Mouse (Mus musculus) layer of hippocampus, adult 9-10 months (tissue): Measurements from ENCODE around the gene Ganab.

ENCODE experiments used
- DNase-seq: peaks from one replicate; pipeline ENCODE4 v3.0.0; 2022; ENCODE audit warnings: low spot score

The Ganab gene

GRCm38 (mm10) chr19:8929224-8930088, 31.6 kb downstream of the Ganab start, which contains the start of the genes Rom1 and Eml3:
Gene Rom1, minus strand, starts transcription at chr19:8929356.
Gene Eml3, plus strand, starts transcription at chr19:8929552.
- DNase-seq: no peak

DNA sequence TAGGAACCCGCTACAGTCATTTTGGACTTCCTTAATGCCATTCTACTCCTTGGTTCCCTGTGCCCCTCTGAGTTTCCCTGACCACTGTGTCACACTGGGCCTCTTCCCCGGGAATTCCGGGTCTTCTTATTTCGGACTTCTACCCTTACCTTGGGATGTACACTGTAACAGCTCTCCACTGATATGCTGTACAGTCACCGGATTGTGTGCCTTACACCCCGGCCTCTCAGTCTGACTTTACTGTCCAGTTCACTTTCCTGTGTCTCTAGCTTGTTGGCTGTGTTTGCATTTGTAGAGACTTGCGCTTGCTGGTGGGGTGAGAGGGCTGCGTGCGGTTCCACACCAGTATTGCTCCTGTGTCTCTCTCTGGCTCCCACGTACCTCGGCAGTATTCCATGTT, 32.2 kb downstream of the Ganab start:
- no peak for DNase-seq

DNA sequence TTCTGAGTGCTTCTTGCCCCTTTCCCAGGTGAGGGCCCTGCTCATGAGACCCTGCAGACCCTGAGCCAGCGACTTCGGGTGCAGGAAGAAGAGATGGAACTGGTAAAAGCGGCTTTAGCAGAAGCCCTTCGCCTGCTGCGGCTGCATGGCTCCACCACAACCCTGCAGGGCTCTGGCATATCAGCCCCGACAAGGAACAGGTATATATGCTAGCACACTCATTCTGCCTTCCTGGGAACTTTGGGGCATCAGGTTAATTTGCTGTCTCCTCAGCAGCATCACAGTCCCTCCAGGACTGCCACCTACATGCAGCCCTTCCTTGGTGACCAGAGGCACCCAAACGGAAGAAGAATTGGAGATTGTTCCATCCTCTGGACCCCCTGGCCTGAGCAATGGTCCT, 32.9 kb downstream of the Ganab start:
- no peak for DNase-seq

DNA sequence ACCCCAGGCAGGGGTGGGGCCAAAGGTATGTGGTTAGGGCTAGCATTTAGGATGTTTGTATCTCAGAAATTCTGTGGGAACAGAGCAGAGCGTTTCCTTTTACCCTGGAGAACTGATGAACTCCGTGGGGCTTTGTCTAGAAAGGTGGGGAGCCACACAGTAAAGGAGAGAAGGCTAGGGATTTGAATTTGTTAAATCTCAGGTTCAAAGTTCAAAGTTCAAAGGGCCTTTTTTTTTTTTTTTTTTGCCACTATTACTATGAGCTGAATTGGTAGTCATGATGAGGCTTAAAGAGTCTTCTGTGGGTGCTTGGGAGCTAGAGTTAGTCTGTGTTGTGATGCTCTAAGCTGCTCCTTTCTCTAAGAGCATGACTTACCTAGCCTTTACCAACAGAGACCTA, 38.9 kb downstream of the Ganab start:
- no peak for DNase-seq

DNA sequence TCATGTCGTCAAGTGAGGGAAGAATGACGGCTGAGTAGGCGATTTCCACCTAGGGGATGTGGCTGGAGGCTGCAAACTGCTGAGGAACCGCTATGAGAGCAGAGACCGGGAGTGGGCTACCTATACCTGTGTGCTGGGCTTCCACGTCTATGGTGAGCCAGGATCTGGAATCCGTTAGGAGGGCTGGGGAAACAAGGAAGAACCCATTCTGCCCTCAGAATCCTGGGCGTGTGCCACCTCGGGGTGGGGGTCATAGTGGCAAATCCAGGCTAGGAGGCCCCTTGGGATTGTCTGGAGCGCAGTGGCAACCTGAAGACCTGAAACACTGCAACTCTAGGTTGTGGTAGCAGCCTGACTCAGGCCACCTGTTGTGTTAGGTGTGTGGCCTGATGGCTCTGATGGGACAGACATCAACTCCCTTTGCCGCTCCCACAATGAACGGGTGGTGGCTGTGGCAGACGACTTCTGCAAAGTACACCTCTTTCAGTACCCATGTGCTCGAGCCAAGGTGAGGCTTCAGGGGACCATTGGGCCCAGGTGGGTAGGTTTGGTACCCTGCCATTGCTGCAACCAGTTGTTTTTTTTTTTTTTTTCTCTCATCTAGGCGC, 42.8 kb downstream of the Ganab start:
- no peak for DNase-seq

DNA sequence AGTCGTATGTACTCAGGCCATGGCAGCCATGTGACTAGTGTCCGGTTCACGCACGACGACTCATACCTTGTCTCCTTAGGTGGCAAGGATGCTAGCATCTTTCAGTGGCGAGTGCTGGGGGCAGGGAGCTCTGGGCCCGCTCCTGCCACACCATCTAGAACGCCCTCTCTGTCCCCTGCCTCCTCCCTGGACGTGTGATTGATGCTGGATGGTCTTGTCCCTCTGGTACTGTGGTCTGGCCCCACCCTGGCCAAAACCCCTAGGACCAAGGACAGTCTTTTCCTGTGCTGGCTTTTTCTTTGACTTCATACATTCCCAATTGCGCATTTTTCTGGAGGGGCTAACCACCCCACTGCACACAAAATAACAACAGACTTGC, 43.3 kb downstream of the Ganab start:
- no peak for DNase-seq

DNA sequence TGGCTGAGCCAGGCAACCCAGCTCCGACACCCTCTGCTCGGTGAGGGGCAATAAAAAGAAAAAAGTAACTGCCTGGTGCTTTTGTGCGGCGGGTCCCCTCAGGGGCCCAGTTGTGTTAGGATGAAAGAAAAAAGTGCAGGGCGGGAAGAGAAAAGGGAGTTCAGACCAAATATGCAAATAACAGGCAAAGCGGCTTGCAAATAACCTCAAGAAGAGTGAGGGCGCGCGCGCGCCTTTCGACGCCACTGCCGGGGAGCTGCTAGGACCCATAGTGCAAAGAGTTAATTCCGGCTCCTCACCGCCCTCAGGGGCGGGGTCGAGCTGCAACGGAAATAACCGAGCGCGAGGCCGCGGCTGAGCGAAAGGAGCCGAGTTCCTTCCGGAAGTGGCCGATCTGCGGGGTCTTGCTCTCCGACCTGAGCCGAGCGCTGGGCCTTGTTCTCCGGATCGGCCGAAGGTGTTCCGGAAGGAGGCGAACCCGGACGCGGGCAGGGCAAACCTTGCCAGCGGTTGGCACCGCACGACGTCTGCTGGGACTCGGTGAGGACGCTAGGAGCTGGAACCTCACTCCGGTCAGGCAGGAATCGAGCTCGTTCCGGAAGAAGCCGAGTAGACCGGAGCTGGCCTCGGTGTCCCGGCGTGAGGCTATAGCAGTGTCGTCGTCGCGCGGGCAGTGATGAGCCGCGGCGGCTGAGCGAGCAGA, 43.8 kb downstream of the Ganab start, which contains the start of gene Mta2:
Gene Mta2 (plus strand): TSS at position 361 of the 703 bp plus-strand sequence.
- peak; percentile 70 for DNase-seq

GRCm38 (mm10) chr19:8942276-8942964, 44.5 kb downstream of the Ganab start:
- DNase-seq: no peak

GRCm38 (mm10) chr19:8943047-8943446, 45.2 kb downstream of the Ganab start:
- DNase-seq: no peak

GRCm38 (mm10) chr19:8944062-8944461, 46.2 kb downstream of the Ganab start:
- DNase-seq: no peak

- no peak for DNase-seq
Observed at GRCm38 (mm10) chr19:8944750-8945149, 46.9 kb downstream of the Ganab start.

DNA sequence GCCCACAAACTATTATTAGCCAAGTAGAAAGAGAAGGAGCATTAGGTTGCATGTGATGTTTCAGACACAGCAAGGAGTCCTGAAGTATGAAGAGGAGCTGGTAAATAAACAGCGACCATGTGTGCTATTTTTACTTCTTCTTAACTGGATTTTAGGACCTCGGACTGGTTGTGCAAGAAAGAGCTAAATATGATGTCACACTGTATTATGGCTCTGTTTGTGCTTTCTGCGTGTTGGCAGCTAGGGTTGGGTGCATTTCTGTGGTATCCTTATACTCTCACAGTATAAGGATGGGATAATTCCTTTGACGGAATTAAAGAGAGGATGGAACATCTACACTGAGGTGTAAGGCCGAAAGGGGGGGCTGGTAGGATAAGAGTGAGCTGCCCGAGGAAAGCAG, 47.4 kb downstream of the Ganab start:
- DNase-seq: no peak

DNA sequence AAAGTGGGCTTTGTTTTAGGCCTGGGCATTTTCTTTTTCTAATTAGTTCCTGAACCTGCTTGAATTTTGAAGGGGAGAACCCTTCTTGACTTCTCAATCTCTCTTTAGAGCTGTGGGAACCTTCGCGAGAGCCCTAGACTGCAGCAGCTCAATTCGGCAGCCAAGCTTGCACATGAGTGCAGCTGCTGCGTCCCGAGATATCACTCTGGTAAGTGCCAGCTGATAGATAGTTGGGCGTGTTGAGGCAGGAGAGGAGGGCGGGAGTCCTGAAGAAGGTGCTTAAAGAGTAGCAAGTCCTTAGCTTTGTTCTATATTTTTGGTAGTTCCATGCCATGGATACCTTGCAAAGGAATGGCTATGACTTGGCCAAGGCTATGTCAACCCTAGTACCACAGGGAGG, 49.1 kb downstream of the Ganab start:
- no peak for DNase-seq

GRCm38 (mm10) chr19:8950190-8950589, 52.3 kb downstream of the Ganab start:
- no peak for DNase-seq

- DNase-seq: no peak
Observed at GRCm38 (mm10) chr19:8952241-8952640, 54.4 kb downstream of the Ganab start.

DNA sequence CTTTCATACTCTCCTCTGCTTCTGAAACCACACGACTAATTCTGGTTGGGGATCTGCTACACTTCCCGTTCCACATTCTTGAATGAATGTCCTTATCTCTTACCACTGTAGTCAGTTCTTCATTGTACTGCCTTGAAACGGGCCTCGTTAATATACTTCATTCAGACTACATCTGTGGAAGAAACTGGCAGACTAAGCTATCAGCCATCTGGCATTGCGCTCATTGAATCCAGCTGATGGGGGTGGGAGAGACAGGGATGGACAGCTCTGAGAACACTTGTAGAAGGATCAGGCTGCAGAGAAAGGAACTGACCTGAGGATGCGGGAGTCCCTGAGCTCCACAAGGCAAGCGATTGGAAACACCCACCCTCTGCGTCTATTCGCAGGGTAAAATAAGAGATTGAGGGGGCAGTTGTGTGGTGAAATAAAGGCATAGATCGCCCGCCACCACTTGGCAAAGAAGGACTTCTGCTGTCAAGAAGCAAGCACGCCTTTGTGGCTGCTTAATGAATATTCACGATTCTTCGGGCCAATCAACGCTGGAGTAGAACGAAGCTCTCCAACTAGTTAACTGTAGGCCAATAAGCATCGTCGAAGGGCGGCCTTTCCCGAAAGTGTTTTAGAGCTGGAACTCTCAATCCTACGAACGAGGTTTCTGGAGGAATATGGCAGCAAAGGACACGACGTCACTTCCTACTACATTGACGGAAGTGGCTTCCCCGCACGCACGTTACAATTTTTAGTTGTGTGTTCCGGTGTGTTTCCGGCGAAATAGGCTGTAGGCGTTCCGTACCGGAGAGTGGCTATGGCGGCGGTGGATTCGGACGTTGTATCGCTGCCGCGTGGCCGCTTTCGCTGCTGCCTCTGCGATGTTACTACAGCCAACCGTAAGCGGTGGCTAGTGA, 55.5 kb downstream of the Ganab start, which contains the start of gene Tut1:
Gene Tut1 (plus strand): TSS at position 713 of the 905 bp plus-strand sequence.
- peak; percentile 98 for DNase-seq

- DNase-seq: no peak
Observed at GRCm38 (mm10) chr19:8954171-8954570, 56.3 kb downstream of the Ganab start.

DNA sequence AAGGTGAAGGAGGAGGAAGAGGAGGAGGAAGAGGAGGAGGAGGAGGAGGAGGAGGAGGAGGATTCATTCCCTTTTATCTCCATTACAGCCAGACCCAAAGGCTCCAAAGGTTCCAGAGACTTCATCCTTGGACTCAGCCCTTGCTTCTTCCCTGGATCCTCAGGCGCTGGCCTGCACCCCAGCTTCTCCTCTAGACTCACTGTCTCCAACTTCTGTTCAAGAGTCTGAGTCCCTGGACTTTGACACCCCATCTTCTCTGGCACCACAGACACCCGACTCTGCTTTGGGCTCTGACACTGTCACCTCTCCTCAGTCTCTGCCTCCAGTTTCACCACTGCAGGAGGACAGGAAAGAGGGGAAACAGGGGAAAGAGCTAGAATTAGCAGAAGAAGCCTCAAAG, 64.4 kb downstream of the Ganab start:
- DNase-seq: no peak

DNA sequence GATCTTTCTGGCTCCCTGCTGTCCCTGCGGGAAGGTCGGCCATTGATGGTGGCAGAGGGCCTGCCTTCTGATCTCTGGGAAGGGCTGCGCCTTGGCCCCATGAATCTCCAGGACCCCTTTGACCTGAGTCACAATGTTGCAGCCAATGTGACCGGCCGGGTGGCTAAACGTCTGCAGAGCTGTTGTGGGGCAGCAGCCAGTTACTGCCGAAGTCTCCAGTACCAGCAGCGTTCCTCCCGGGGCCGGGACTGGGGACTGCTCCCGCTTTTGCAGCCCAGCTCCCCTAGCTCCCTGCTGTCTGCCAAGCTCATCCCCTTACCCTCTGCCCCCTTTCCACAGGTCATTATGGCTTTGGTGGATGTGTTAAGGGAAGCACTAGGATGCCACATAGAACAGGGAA, 67.2 kb downstream of the Ganab start:
- DNase-seq: no peak

DNA sequence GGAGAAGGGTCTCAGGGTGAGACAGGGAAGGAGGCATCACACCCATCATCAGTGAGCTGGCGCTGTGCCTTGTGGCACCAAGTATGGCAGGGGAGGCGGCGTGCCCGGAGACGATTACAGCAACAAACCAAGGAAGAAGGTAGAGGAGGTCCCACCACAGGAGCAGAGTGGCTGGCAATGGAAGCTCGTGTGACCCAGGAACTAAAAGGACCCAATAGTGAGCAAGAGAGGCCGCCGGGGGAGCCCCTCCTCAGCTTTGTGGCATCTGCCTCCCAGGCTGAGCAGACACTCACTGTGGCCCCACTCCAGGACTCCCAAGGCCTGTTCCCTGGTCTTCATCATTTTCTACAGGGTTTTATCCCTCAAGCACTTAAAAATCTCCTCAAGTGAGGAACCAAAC, 67.9 kb downstream of the Ganab start:
- DNase-seq: no peak

GRCm38 (mm10) chr19:8966198-8966589, 68.3 kb downstream of the Ganab start:
- no peak for DNase-seq
